Mouse (Mus musculus) liver, adult 2 months (tissue): ENCODE measurements around the gene Golt1a. TPM values are rescaled to one million over a fixed set of nuclear protein-coding genes. Genes with fewer than 3 reads are reported as not detected.

ENCODE experiments used
- DNase-seq: peaks from one replicate; pipeline ENCODE4 v3.0.0-alpha.2; 2011; ENCODE audit warnings: low read depth, low spot score; ENCODE audit errors: extremely low read depth
- H3K27ac ChIP-seq: fragments of 200-500 bp; replicated peaks from 2 replicates; pipeline ENCODE4 v1.5.1; 2012; ENCODE audit warnings: low read depth, mild to moderate bottlenecking, control low read depth, inconsistent platforms, low read length; ENCODE audit not compliant: insufficient read depth
- H3K27me3 ChIP-seq: fragments of 200-500 bp; 2 replicates; pipeline ENCODE4 v1.6.1; 2012; ENCODE audit warnings: mild to moderate bottlenecking, moderate library complexity, low read length, inconsistent platforms; ENCODE audit not compliant: control insufficient read depth, insufficient read depth
- H3K36me3 ChIP-seq: fragments of 200-500 bp; 2 replicates; pipeline ENCODE4 v1.6.1; 2012; ENCODE audit warnings: low read length, inconsistent platforms; ENCODE audit not compliant: control insufficient read depth, insufficient read depth
- H3K4me1 ChIP-seq: fragments of 200-500 bp; 2 replicates; pipeline ENCODE4 v1.6.1; 2011; ENCODE audit warnings: low read length; ENCODE audit not compliant: control insufficient read depth, insufficient read depth
- H3K4me3 ChIP-seq: fragments of 200-500 bp; 2 replicates; pipeline ENCODE4 v1.5.1; 2011; ENCODE audit warnings: low read depth, mild to moderate bottlenecking, control low read depth, low read length, moderate library complexity; ENCODE audit not compliant: insufficient read depth
- H3K79me2 ChIP-seq: fragments of 200-500 bp; 2 replicates; pipeline ENCODE4 v1.6.1; 2012; ENCODE audit warnings: inconsistent platforms, mild to moderate bottlenecking, low read length, moderate library complexity; ENCODE audit not compliant: control insufficient read depth, insufficient read depth
- H3K9ac ChIP-seq: fragments of 200-500 bp; 2 replicates; pipeline ENCODE4 v1.6.1; 2012; ENCODE audit warnings: low read depth, mild to moderate bottlenecking, control low read depth, inconsistent platforms, low read length
- CTCF ChIP-seq: fragments of 200-500 bp; IDR thresholded peaks from 2 replicates; pipeline ENCODE4 v1.5.1; 2011; ENCODE audit warnings: low read depth, low read length, control low read depth
- POLR2A ChIP-seq: fragments of 200-500 bp; IDR thresholded peaks from 2 replicates; pipeline ENCODE4 v1.6.1; 2011; ENCODE audit warnings: low read length, control low read depth; ENCODE audit not compliant: insufficient read depth; ENCODE audit errors: extremely low read depth
- WGBS: fragments of 180-500 bp; shearing (Covaris S2); methylation state at CpG from one replicate; pipeline ENCODE4 v1.1.7; 2018; 5-methylcytosine and 5-hydroxymethylcytosine counted together
- polyA plus RNA-seq: library from polyadenylated mRNA; depleted of rRNA; stranded (reverse); fragments of >200 nt; gene quantifications from 2 replicates; pipeline ENCODE4 v1.2.3, GENCODE M21; 2012
- total RNA-seq: library from RNA; depleted of rRNA; stranded (reverse); fragments of >200 nt; gene quantifications from 2 replicates; pipeline ENCODE4 v1.2.3, GENCODE M21; 2014

The Golt1a gene
- total and polyA plus RNA-seq, 2 experiments = 11.4 to 16.1 TPM

DNA sequence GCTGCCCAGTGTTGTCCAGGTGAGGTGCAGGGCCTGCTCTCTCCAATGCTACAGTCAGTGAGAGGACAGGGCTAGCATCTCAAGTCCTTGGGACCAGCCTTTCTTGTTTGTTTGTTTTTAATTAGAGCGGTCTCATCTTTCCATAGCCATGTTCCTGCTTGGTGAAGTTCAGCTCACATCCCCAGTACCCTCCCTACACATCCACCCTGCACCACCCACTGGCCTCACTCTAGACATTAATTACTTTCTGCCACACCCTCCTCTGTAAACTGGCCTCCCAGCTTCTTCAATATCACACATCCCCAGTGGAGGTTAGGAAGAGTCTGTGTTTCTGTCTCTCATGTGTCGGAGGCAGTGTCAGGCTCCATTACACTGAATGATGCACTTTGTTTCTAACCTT, 34.8 kb downstream of the Golt1a start:
- no peak overlapping the region for H3K4me3 ChIP-seq
- TF ChIP-seq POLR2A = no peak
- no peak for TF ChIP-seq CTCF
- no peak overlapping the region for H3K27ac ChIP-seq
- no peaks in the 10 kb centered on the region for H3K27me3 ChIP-seq
- no peak overlapping the region for H3K9ac ChIP-seq
- no peaks in the 10 kb centered on the region for H3K36me3 ChIP-seq
- DNase-seq = no peak
- peaks cover 7% of the 10 kb centered on the region for H3K4me1 ChIP-seq
- 96% methylated on average over 2 of the region's 2 CpGs for WGBS
- H3K79me2 ChIP-seq = no peaks in the 10 kb centered on the region

DNA sequence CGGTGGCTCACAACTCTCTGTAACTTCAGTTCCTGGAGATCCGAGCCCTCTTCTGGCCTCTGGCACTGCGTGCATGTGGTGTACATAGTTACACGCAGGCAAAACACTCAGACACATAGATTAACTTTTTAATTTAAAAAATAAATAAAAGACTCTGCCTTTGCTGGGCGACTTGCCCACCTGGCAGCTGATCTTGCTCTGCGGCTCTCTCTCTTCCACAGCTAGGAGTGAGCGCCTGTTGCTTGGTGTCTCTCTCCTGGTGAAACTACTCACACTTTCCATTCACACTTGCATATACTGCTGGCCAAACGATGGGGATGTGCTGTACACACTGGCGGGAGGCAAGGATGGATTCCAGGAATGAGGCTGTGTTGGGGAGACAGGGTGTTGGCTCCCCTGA, 36.9 kb downstream of the Golt1a start:
- TF ChIP-seq POLR2A (no peak), CTCF (no peak)
- Histone ChIP-seq H3K27me3 (no peaks in the 10 kb centered on the region), H3K4me3 (no peak overlapping the region), H3K36me3 (no peaks in the 10 kb centered on the region), H3K4me1 (peaks cover 7% of the 10 kb centered on the region), H3K27ac (no peak overlapping the region), H3K9ac (no peak overlapping the region), H3K79me2 (no peaks in the 10 kb centered on the region)
- 91% methylated on average over 9 of the region's 9 CpGs for WGBS
- DNase-seq = no peak

DNA sequence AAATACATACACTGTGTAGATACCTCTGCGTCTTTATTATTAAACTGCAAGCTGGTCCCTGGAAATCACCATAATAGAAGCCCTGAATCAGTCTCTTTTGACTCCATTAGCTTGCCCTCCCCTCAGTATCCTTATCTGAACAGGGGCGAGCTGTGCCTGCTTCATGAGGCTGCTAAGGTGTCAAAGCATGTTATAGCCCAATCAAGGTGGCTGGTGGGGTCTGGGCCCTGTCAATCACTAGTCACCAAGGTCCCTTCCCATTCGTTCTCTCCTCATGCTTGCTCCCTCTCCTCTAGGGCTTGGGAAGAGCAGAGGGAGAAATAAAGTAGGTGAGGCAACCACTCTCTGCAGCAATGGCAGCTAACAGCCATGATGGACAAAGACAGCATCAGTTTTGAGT, 37.6 kb downstream of the Golt1a start:
- H3K79me2 ChIP-seq = no peaks in the 10 kb centered on the region
- peak overlapping the region; percentile 74 for H3K27ac ChIP-seq
- peaks cover 7% of the 10 kb centered on the region for H3K4me1 ChIP-seq
- no peaks in the 10 kb centered on the region for H3K27me3 ChIP-seq
- H3K36me3 ChIP-seq = no peaks in the 10 kb centered on the region
- no peak overlapping the region for H3K4me3 ChIP-seq
- no peak for TF ChIP-seq CTCF
- TF ChIP-seq POLR2A = no peak
- DNase-seq = no peak
- H3K9ac ChIP-seq = peak overlapping the region; percentile 38
- 80% methylated on average over 3 of the region's 3 CpGs for WGBS

DNA sequence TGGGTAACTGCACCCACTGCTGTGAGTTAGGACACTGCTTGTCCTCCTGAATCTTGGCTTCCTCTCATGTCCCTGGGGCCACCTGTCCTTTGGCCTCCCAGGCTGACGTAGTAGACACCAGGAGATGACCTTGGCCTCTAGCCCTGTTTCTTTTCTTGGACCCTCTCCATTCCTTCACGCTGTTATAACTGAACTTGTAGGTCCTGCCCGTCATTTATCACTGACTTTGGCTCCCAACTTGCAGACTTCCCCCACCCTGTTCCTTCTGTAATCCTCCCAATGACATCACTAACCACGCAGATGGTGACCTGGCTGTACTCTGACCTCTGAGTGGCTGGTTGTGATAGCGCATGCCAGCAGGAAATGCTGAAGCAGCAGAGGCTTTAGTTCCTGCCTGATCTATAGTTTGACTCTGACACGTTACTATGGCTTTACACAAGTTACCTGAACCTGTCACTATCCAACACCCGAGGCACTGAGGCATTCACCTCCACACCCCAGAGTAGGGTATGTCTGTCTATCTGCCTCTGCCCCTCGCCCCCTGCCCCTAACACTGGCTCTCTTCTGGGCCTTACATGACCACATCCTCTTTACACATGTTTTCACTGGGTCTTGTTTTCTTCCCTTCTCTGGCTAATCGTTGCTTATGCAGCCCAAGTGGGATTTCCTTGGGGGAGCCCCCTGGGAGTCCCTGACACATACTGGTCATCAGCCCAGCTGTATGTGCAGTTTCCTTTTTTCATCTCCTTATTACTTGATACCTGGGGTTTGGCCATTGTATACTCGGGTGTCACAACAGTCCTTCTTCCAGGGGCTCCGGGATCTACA, 38.3 kb downstream of the Golt1a start:
- Histone ChIP-seq H3K4me3 (no peak overlapping the region), H3K9ac (peak overlapping the region; percentile 35; the same call in 1 of the 2 replicates), H3K4me1 (peaks cover 7% of the 10 kb centered on the region), H3K79me2 (no peaks in the 10 kb centered on the region), H3K27me3 (no peaks in the 10 kb centered on the region), H3K27ac (peak overlapping the region; percentile 74), H3K36me3 (no peaks in the 10 kb centered on the region)
- DNase-seq = peak; percentile 99
- 29% methylated on average over 11 of the region's 11 CpGs for WGBS
- no peak for TF ChIP-seq CTCF
- no peak for TF ChIP-seq POLR2A

DNA sequence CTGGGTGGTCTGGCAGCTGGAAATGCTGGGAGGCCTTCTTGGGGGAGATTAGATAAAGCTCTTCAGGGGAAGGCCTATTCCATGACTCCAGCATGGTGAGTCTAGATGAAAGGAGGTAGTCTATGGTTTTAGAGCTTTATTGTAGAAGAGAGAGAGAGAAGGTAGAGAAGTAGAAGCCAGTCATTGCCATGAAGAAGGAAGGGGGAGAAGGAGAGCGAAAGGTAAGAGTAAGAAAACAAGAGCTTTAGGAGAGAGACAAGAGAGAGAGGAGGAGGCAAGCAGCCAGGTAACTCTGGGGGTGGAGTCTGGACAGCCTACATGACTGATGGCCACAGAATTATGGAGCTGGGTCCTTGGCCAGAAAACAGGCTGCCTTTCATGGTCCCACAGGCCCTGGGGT, 40.6 kb downstream of the Golt1a start, which contains the start of gene Ren1:
Ren1 (plus strand) TSS at position 301 of the 400 bp plus-strand sequence.
- H3K4me3 ChIP-seq = no peak within 1 kb of the TSS
- WGBS = 90% methylated on average over 1 of the region's 1 CpGs
- TF ChIP-seq POLR2A = no peak
- no peak for TF ChIP-seq CTCF

DNA sequence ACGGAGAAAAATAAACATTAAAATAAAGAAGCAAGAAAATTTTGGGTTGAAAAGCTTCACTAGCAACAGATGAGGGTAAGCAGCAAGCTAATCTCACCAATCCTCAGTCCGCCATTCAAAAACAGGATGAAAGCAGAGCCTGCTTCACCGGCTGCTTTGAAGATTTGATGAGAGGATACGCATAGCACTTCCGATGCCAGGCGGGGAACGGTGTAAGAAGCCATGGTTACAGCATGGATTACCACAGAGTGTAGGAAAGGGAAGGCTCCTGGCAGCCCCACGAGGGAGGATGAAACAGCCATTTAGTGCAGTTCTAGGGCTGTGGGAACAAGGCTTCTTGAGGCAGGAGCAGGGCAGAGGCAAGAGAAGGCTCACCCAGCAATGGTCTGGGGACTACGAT, 42.2 kb downstream of the Golt1a start:
- Histone ChIP-seq H3K4me1 (peaks cover 7% of the 10 kb centered on the region), H3K79me2 (no peaks in the 10 kb centered on the region), H3K4me3 (no peak overlapping the region), H3K36me3 (no peaks in the 10 kb centered on the region), H3K27ac (no peak overlapping the region), H3K27me3 (no peaks in the 10 kb centered on the region), H3K9ac (no peak overlapping the region)
- no peak for DNase-seq
- 72% methylated on average over 9 of the region's 9 CpGs for WGBS
- TF ChIP-seq POLR2A (no peak), CTCF (no peak)

More for the DNA sequence above, 40.6 kb downstream of the Golt1a start, which contains the start of gene Ren1:
- DNase-seq = no peak
- Histone ChIP-seq H3K79me2 (no peaks in the 10 kb centered on the region), H3K36me3 (no peaks in the 10 kb centered on the region), H3K9ac (no peak within 1 kb of the TSS), H3K27me3 (no peaks in the 10 kb centered on the region), H3K4me1 (peaks cover 7% of the 10 kb centered on the region), H3K27ac (no peak within 1 kb of the TSS)
